Mouse (Mus musculus) hindlimb bud, embryonic 11.5 days (tissue): ENCODE measurements around the gene Cers3.

Source experiments
- DNase-seq: peaks from one replicate; pipeline ENCODE4 v3.0.0-alpha.2; 2012; ENCODE audit warnings: low read depth, low spot score; ENCODE audit errors: extremely low spot score

Gene Cers3

DNA sequence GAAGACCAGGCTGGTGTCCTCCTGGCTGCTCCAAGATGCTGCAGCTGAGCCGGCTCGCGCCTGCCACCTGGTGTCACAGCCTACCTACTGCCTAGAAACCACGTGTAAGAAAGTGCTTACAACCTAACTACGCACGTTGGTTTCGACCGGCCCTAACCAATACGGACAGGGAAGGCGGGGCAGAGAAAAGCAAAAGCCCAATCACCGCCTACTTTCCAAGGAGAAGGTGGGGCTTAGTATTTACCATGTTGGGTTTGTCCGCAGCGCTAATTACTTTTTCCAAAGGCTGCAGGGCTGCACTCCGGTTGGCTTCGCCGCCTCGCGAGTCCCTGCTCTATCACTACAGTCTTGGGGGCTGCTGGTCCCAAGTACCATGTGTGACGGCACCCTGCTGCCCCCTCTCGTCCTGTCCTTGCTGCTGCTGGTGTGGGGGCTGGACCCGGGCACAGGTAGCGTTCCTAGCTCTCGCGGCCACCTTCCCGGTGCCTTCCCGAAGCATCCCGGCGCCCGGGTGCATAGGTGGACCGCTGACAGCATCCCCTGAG is 96.2 kb downstream of the Cers3 start, which contains the start of gene Adamts17:
Gene Adamts17, plus strand, starts transcription at position 273 of the 545 bp plus-strand sequence.
- peak; percentile 92 for DNase-seq

DNA sequence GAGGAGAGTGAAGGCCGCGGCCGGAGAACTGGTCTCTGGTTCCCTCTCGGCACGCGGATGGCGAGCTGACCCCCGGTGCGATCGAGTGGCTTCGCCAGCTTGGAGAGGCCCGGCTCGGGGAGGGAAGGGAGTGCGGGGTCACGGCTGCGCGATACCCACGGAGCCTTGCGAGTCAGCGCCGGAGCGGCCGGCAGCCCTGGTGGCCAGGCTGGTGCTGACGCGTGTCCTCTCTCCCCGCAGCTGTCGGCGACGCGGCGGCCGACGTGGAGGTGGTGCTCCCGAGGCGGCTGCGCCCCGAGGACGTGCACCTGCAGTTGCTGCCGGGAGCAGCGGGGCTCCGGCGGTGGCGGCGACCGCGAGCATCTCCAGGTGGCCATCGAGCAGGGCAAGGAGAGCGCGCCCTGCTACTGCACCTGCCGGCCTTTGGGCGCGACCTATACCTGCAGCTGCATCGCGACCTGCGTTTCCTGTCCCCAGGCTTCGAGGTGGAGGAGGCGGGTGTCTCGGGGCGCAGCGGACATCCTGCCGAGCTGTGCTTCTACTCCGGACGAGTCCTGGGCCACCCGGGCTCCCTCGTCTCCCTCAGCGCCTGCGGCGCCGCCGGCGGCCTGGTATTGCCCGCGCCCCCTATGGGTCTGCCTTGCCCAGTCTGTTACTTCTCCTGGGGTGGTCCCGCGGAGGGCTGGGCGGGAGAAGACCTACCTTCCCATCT is 96.9 kb downstream of the Cers3 start:
- no peak for DNase-seq

DNA sequence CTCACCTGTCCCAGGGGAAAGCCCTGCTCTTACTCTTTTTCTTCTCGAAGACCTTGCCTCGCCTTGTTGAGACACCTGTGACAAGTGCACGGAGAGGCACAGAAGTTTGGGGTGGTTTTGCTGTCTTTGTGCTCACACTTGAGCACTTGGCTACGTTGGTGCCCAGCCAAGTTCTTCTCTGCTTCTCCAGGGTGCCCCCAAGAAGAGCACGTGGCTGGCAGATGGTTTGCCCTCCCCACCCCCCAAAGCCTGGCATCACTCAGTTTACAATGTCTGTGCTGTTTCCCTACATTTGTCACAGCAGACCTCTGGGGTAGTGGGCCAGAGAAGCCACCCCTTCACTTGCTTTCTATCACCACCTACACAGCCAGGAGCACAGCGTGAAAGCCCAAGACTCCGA is 97.9 kb downstream of the Cers3 start:
- DNase-seq = no peak

DNA sequence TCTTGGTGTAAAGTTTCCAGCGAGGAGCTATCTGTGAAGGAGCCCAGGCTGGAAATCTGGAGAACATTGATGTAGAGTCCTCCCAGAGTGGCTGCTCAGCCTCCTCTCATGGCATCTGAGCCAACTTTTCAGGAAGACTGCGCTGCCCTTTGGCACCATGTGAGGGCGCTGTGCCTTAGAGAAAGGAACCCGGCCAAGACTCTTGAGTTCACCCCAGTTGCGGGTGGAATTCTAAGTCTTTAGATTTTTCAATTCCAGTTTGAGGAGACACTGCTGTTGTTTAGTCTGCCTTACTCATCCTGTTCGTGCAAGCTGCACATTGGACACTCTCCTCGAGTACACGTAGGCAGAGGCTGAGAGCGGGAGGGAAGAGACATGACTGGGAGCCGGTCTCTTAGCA is 98.7 kb downstream of the Cers3 start:
- peak; percentile 39 for DNase-seq

DNA sequence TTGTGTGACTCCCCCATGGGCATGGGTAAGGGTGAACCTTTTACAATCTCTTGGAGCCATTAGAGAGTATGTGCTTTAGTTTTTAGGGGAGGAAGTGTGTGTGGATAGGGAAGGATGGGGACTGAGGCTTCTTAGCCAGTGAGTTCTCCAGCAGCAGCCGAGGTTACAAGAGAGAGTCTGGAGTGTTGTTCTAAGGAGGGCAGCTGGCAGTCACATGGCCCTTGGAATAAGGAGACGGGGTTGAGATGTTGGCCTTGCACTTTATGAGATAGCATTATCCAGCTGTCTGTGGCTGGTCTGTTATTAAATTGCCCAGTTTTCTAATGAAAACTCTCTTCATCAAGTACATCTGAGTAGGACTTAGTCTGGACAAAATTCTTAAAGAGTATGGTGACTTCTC is 100.5 kb downstream of the Cers3 start:
- no peak for DNase-seq

DNA sequence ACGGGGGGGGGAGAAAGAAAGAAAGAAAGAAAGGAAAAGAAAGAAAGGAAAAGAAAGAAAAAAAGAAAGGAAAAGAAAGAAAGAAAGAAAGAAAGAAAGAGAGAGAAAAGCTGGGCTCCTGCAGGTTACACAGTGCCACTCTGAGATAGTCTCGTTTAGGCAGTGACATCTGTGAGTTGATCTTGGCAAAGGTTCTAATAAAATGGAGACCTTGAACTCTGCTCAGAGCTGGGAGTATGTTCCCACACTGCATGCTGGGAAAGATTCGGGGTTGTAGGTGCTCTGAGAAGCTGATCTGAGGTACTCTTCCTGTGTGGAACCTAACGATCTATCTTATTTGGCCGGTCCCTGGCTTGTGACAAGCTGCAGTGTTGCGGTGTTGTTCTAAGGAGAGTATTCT is 103.3 kb downstream of the Cers3 start:
- no peak for DNase-seq

DNA sequence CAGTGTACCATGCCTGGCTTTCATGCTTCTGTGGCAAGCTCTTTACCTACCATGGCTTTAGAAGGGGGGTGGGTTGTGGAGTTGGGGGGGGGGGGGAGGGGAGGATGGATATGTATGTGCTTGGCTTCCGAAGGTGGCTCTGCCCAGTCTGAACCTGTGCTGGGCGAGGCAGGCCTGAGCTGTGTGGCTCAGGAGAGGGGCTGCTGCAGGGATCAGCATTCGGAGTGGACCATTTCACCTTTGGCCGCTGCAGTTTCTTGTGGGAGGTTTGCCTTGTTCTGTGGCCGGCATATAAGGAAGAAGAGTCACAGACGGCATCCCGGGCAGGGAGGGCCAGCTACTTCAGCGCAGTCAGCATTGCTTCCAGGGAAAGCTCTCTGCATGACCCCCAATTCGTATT is 104.0 kb downstream of the Cers3 start:
- DNase-seq = no peak

DNA sequence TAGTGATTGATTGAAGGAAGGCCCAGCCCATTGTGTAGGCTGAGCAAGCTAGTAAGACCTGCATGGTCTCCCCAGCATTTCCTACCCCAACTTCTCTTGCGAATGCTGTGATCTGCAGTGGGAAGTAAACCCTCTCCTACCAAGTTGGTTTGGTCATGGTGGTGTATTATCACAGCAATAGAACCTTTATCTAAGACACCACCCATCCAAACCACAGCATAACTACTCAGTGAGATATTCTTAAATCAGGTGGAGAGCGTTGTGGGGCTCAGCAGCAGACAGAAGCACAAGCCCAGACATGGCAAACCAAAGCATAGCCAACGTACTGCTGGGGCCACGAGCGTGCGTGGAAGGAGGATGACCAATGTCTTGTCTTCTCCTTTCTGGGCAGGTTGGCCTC is 106.0 kb downstream of the Cers3 start:
- DNase-seq = no peak

DNA sequence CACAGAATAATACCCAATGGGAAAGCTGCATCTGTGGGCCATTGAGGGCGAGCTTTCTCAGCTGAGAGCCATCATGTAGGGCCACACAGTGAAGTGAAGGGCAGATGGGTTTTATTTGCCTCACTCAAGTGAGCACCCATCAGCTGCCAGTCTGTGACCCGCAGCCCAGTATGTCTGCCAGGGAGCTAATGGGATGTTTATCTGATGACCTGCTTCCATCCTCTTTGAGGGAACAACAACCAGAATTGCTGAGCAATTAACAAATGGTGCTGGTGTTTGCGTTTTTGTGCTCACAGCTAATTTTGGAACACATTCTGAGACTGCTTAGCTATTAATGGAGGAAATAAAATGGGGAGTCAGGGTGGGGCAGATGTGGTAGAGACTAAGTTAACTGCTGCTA is 108.9 kb downstream of the Cers3 start:
- no peak for DNase-seq

DNA sequence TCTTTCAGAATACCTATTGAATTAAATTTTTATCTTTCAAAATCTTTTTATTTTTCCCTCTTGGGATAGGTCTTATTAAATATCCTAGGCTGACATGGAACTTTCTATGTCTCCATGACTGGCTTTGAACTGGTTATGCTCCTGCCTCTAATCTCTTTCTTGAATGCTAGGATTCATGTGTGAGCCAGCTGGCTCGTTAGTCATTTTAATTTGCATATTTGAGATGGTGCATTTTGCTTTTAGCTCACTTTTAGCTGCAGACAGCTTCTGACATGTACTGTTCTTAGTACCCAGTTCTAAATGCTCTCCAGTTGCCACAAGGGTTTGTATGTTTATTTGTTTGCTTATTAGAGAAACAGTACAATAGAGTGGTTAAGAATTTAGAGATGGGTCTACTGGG is 114.3 kb downstream of the Cers3 start:
- no peak for DNase-seq

DNA sequence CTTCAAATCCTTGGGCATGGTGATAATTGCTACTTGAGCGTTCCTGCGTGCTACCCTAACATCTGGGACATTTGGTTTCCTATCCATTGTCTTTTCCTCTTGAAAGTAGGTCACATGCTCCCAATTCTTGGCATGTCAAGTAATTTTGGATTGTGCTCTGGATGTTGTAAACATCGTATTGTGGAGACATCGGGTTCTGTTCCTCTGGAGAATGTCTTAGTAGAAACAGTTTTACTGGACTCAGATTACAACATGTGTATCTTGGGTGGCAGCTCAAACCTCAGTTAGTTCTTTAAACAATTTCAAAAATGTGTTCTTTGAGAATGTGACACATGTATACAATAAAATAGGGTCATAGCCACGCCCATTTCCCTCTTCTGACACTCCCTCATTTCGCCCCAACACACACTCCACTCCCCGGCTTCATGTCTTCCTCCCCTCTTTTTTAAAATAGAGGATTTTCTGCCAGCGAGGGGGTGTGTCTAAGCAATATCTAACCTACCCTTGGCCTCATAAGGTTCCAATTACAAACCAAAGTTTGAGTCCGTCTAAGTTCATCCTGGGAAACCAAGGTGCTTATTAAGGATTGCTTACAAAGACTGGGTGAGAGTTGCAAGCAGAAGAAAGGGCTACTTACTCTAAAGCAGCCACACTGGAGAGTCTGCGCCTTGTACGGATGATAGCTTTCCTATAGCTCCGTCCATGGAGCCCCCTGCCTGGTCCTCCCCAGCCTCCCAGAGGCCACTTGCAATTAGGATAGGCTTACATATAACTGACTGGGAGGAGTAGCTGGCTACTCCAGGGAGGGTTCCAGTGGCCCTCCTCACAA is 115.2 kb downstream of the Cers3 start:
- no peak for DNase-seq

DNA sequence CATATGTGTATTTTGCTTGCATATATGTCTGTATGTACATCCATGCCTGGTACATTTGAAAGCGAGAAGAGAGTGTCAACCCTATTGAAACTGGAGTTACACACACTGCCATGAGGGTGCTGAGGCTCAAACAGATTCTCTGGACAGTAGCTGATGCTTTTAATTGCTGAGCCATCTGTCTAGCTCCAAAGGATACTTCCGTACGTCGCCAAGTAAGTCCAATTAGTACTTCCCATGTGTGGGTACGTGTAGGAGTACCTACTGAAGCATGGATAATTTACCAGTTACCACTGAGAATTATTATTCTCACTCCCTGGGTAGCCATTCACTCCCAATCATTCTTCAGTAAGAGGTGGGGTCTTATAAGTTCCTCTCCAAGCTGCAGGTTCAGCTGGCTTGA is 115.9 kb downstream of the Cers3 start:
- no peak for DNase-seq

DNA sequence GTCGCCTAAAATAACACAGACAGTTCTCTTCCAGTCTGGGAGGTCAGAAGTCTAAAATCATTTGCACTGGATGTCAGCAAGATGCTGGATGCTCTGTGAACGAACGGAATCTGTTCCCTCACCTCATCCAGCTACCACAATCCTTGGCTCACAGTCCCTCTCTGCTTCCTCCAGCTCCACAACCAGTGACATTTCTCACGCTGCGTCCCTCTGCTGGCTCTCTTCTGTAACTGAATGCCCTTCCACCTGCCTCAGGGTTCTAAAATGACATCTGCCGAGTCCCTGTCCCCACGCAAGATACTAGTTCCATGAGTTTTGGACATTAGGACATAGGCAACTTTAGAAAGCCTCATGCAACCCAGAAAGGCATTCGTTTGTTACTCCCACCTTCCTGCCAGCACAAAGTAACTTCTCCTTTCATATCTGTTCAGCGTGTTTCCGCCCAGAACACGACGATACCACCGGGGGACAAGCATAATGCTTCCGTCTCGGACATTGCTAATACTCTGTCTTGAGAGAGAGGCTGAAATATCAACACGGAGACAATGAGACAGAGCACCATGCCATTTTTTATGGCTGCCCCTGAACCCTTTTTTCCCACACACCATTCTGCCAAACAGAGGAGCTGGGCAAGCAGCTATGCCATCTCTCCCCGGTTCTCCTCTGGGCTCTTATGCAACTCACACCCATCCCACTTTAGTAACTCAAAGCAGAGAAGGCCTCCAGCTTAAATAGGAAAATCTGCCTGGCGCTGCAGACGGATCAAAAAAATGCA is 123.8 kb downstream of the Cers3 start:
- DNase-seq = no peak

DNA sequence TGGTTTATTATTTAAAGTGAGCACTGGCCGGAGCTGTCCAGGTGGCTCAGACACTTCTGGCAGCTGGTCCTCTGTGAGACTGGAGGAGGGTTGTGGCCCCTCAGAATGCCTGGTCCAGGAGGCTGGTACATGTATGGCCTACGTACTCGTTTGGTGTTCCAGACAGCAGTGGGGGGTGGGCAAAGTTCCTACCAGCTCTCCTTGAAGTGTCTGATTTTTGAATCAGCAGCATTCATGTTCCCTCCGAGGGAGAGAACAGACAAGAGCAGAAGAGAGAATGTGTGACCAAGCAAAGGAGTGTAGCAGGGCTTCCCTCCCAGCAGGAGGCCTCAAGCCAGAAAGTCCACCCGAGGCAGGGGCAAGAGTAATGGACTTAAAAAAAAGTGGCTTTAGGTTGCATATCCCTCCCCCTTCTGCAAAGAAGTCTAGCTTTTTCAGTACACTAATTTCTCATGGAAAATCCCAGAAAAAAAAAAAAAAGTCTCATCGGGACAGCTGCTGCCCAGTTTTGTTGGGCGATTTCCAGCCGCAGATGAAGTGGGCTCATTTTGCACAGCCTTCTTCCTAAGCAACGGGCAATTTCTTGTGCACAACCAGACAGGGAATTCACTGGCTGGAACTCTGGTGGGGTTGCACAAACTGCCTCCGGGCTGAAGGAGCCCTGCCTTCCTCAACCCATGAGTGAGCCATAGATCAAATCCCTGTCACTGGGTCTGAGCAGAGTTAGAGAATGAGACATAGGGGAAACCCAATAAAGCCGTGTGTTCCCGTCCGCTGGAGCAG is 124.6 kb downstream of the Cers3 start:
- no peak for DNase-seq

DNA sequence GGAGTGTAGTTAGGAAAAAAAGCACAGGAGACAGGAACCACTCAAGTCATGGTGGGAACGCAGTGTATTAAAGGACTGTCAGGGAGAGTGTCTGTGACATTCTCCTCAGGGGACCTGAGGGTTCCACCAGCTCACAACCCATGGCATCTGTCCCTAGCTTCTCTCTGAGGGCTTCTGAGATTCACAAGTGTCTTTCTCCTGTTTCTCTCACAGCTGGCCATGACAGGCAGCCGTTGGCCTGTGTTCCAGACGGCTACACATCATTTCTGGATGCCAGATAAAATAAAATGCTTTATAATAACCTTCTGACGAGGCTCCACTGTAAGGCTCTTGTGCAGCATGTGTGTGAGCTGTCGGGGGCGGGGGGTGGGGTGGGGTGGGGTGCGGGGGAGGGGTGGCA is 128.2 kb downstream of the Cers3 start:
- DNase-seq = no peak

DNA sequence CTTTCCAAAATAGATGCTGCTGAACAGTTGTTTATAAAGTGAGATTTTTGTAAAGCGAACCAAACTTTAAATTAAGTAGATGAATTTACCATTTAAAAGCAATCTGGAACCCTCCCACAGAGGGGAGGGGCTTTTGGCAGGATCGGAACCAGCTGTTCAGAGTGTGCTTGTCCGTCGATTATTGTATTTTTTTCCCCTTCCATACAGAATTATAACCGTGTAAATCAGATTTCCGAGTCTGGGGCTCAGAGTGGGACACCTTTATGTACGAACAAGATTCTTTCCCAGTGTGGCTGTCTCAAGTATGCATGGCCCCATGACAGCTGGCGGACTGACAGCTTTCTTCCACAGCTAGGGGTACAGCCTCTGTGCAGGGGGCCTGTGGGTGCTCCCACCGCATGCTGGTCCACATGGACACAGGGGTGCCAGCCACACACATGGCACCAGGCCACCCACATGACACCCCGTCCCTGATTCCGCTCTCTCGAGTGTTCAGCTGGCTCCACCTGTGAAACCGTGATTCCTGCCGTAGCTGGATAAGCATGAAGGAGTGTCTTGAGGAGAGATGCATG is 128.7 kb downstream of the Cers3 start:
- no peak for DNase-seq

DNA sequence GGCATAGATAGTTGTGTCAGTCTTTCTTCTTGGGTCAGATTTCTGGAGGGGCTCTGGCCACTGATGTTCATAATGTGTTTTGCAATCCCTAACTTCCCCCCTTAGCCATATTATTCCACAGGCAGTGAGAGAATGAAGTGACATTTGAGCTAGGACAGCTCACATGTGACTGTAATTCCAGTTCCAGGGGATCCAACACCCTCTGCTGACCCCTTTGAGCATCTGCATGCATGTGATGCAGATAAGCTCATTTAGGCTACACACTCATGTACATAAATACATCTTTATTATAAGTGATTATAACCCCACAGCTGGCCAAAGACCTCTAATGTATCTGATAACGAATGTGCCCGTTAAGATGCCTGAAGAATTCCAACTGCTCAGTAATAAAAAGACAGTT is 129.9 kb downstream of the Cers3 start:
- no peak for DNase-seq
